ENCODE assay signal across 15 mouse cellular contexts in the genomic region with DNA sequence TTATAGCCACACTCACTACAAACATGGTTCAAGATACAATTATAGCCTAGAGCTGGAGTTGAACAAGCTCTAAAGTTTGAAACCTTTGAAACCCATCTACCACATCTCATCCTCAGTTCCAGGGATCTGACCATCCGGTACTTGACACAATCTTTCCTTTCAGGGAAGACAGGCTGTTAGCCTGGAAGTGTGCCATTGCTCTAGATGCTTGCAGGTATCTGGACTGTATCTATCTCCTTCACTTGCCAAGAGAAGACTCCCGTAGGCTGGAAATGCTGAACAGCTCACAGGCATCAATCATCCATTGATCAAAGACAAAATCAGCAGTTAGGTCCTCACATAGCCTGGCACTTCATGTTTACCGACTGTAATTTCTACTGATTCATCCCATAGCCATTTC.
"Had no signal": no experiment of that assay in that cellular context is flagged by ENCODE, and none has a peak within 500 bp of the region (broad histone marks: within the 10 kb centered on the region; RNA-seq: fewer than 3 reads in every experiment).

No protein-coding gene starts in this region.

- H3K27ac ChIP-seq: kidney, embryonic 15.5 days; limb, embryonic 12.5 days; liver, embryonic 13.5 days; lung, embryonic 15.5 days; macrophage; midbrain, embryonic 12.5 days had no signal

- H3K9ac ChIP-seq: kidney, embryonic 15.5 days; limb, embryonic 12.5 days; liver, embryonic 13.5 days; liver, postnatal 0 days; lung, embryonic 15.5 days; midbrain, embryonic 12.5 days had no signal

- H3K27me3 ChIP-seq: kidney, embryonic 15.5 days; limb, embryonic 12.5 days; liver, embryonic 13.5 days; lung, embryonic 15.5 days; midbrain, embryonic 12.5 days had no signal

- H3K4me2 ChIP-seq: kidney, embryonic 15.5 days; limb, embryonic 12.5 days; liver, embryonic 13.5 days; lung, embryonic 15.5 days; midbrain, embryonic 12.5 days had no signal

- H3K9me3 ChIP-seq: kidney, embryonic 15.5 days; limb, embryonic 12.5 days; liver, embryonic 13.5 days; lung, embryonic 15.5 days; megakaryocyte, embryonic 14.5 days; midbrain, embryonic 12.5 days had no signal

- H3K36me3 ChIP-seq: kidney, embryonic 15.5 days; limb, embryonic 12.5 days; liver, embryonic 13.5 days; lung, embryonic 15.5 days; midbrain, embryonic 12.5 days had no signal

- H3K4me1 ChIP-seq: kidney, embryonic 15.5 days; limb, embryonic 12.5 days; liver, embryonic 13.5 days; lung, embryonic 15.5 days; megakaryocyte, embryonic 14.5 days; midbrain, embryonic 12.5 days had no signal

- ATAC-seq: liver, postnatal 0 days; midbrain, embryonic 16.5 days had no signal

- DNase-seq: kidney, postnatal 14 days; liver; liver, embryonic 13.5 days; liver, postnatal 0 days; lung, postnatal 14 days; right cerebral cortex, postnatal 25 days; thymus, adult 2 months; thymus, postnatal 25 days had no signal

- H3K4me3 ChIP-seq: kidney, embryonic 15.5 days; limb, embryonic 12.5 days; liver, embryonic 13.5 days; lung, embryonic 15.5 days; megakaryocyte, embryonic 14.5 days; midbrain, embryonic 12.5 days had no signal
